Mouse (Mus musculus) liver, adult 2 months (tissue): Measurements from ENCODE around the gene Mctp2.

Source experiments
- CTCF ChIP-seq: fragments of 200-500 bp; IDR thresholded peaks from 2 replicates; pipeline ENCODE4 v1.5.1; 2011; ENCODE audit warnings: low read depth, low read length, control low read depth
- POLR2A ChIP-seq: fragments of 200-500 bp; IDR thresholded peaks from 2 replicates; pipeline ENCODE4 v1.6.1; 2011; ENCODE audit warnings: low read length, control low read depth; ENCODE audit not compliant: insufficient read depth; ENCODE audit errors: extremely low read depth

DNA sequence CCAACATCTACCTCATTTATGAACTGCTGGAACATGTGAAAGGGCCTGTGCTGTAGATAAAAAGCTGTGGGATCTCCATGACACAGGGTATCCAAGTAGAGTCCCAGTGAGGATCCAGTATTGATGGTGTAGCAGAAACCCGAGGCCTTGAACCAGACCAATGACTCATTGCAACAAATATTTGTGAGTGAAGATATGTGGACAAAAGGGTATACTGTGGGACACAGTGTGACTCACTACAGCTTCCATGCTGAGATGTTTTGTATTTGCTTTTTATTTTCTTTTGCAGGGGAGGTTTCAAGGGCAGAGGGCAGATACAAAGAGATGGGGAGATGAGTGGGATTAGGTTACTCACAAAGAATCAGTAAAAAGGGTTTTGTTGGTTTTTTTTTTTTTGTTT lies 209.4 kb downstream of the Mctp2 start:
- TF ChIP-seq POLR2A (no peak), CTCF (no peak)
